Mouse (Mus musculus): ENCODE data around the gene Gphb5.

DNA sequence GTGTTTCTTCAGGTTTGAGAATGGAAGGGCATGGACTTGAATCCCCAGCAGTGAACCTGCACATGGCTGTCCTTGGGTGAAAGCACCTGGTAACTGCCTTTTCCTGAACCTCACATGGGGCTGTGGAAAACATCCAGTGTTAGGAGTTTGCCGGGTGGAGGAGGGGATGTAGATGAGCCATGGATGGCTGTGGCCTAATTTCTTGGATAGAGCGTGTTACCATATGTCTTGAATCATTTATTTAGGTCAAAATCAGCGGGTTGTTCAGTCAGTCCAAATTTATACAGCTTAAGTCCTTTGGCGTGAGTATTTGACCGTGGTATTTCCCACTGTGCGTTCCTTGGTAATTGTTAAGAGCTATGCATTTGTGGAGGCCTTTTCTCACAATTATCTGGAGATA lies 40.5 kb downstream of the Gphb5 start:
- TF ChIP-seq CTCF (IDR thresholded peaks at IDR 0.05; ENCODE audit: low read depth, low read length) (no peak), POLR2A (IDR thresholded peaks at IDR 0.05; ENCODE audit: insufficient read depth, low read length) (no peak)

All from ES-Bruce4 (cell line).